Mouse (Mus musculus): Measurements from ENCODE around the gene Ccl5. TPM values are rescaled to one million over a fixed set of nuclear protein-coding genes. Genes with fewer than 3 reads are reported as not detected.
A peak's percentile ranks its signal among the peaks of the same experiment; 100 is the strongest.

Gene Ccl5
- polyA plus RNA-seq, 1 experiment from 2014 or later, result 1.8 TPM

DNA sequence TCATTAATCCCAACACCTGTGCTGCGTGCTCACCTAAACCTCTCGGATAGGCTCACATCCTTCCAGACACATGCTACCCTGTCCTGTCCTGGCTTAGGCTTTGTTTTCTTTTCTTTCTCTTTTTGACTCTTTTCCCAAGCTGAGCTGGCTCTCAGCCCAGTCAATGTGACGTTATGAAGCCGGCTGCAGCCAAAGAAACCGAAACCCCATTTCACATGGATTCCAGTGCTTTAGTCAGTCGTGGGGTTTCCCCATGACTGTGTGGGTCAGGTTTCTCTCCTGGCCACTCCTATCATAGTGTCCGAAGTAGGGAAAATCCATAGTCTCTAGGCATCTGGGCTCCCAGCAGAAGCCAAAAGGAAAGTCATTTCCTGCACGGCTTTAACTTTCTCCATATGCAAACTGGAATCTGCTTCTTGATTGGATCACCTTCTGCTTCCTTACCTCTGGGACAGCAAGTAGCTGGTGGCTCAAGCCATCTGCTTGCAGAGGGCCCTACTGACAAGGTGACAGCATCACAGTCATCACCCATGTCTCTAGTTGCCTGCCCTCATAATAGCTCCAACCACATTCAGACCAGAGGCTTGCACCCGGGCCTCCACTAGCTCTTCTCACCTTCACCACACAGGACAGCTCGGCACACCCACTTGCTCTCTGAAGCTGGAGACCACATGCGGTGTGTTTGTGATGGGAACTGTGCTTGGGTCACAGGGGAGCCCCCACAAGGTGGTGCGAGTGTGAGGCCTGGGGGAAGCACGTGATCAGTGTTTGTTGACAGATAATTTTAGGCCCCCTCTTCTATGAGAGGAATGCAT, 4.5 kb upstream of the Ccl5 start:
- H3K27ac ChIP-seq (ENCODE audit: low read depth, low read length), result no peak overlapping the region
- H3K4me1 ChIP-seq (replicated peaks; ENCODE audit: control insufficient read depth, insufficient read depth, low read length), result no peaks in the 10 kb centered on the region
- no peak for ATAC-seq
- TF ChIP-seq CTCF (IDR thresholded peaks at IDR 0.05; ENCODE audit: low read depth), result no peak
- no peaks in the 10 kb centered on the region for H3K36me3 ChIP-seq (ENCODE audit: control insufficient read depth, insufficient read depth)
- peak overlapping the region; percentile 43 for H3K4me2 ChIP-seq (replicated peaks; ENCODE audit: low read depth)
- H3K27me3 ChIP-seq (replicated peaks; ENCODE audit: control insufficient read depth, insufficient read depth, low read length), result no peaks in the 10 kb centered on the region
- H3K9ac ChIP-seq (ENCODE audit: low read depth, low read length), result no peak overlapping the region
- no peaks in the 10 kb centered on the region for H3K9me3 ChIP-seq (ENCODE audit: control insufficient read depth)
- no peak overlapping the region for H3K4me3 ChIP-seq (ENCODE audit: low read depth, low read length)
- WGBS, result 44% methylated on average over 13 of the region's 13 CpGs

DNA sequence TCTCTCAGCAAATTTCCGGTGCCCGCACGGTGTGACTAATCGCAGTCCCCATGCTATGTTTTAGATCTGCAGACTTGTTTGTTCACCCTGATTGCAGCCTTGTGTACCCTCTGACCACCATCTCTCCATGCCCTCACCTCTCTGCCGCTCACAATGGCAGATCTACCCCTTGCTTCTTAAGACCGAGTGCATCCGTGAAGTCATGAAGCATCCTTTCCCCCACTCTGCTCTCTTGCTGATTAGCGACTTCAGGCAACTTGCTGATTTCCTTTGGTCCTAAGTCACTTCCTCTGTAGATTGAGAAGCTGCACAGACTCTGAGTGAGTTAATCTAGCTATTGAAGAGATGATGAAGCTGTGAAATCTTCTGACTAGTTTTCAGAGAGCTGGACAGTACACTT, 3.8 kb upstream of the Ccl5 start:
- no peak overlapping the region for H3K27ac ChIP-seq (ENCODE audit: low read depth, low read length)
- ATAC-seq, result no peak
- no peaks in the 10 kb centered on the region for H3K4me1 ChIP-seq (replicated peaks; ENCODE audit: control insufficient read depth, insufficient read depth, low read length)
- no peak overlapping the region for H3K9ac ChIP-seq (ENCODE audit: low read depth, low read length)
- H3K9me3 ChIP-seq (ENCODE audit: control insufficient read depth), result no peaks in the 10 kb centered on the region
- no peaks in the 10 kb centered on the region for H3K36me3 ChIP-seq (ENCODE audit: control insufficient read depth, insufficient read depth)
- TF ChIP-seq CTCF (IDR thresholded peaks at IDR 0.05; ENCODE audit: low read depth), result no peak
- no peak overlapping the region for H3K4me3 ChIP-seq (ENCODE audit: low read depth, low read length)
- 74% methylated on average over 8 of the region's 8 CpGs for WGBS
- H3K27me3 ChIP-seq (replicated peaks; ENCODE audit: control insufficient read depth, insufficient read depth, low read length), result no peaks in the 10 kb centered on the region
- H3K4me2 ChIP-seq (replicated peaks; ENCODE audit: low read depth), result peak overlapping the region; percentile 43; the same call in 1 of the 2 replicates

DNA sequence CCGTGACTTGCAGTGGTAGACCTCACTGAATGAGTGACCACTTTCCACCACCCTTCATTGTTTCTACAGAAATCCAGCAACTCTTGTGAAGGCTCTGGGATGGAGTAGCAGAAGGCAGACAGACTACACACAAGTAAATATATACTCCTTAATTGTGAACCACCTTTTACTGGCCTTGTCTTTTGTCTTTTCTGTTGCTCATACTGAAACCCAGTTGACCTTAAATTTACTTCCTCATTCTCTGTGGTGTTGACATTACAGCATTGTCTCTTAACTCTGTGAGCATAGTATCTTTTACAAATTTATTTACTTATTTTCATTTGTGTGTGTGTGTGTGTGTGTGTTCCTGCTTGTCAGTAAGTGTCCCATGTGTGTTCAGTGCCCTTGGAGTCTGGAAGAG, 2.9 kb upstream of the Ccl5 start:
- Histone ChIP-seq H3K36me3 (ENCODE audit: control insufficient read depth, insufficient read depth) (no peaks in the 10 kb centered on the region), H3K27me3 (replicated peaks; ENCODE audit: control insufficient read depth, insufficient read depth, low read length) (no peaks in the 10 kb centered on the region), H3K9ac (ENCODE audit: low read depth, low read length) (no peak overlapping the region), H3K9me3 (ENCODE audit: control insufficient read depth) (no peaks in the 10 kb centered on the region), H3K4me3 (ENCODE audit: low read depth, low read length) (no peak overlapping the region), H3K4me2 (replicated peaks; ENCODE audit: low read depth) (no peak overlapping the region), H3K27ac (ENCODE audit: low read depth, low read length) (no peak overlapping the region), H3K4me1 (replicated peaks; ENCODE audit: control insufficient read depth, insufficient read depth, low read length) (no peaks in the 10 kb centered on the region)
- no peak for TF ChIP-seq CTCF (IDR thresholded peaks at IDR 0.05; ENCODE audit: low read depth)
- WGBS, result 100% methylated on average over 1 of the region's 1 CpGs
- ATAC-seq, result no peak

DNA sequence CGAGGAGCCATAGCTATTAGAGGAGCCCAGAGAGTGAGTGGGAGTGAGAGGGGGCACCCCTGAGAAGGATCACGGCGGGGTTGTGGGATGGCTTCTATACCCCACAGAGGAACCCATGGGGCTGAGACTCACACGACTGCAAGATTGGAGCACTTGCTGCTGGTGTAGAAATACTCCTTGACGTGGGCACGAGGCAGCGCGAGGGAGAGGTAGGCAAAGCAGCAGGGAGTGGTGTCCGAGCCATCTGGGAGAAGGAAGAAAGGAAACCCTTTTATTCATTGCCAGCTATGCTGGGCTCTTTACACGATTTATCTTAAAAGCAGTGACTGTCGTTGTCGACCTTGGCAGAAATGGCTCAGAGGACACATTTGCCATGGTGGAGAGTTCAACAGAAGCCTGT, 1.3 kb downstream of the Ccl5 start:
- Histone ChIP-seq H3K4me3 (ENCODE audit: low read depth, low read length) (no peak overlapping the region), H3K9me3 (ENCODE audit: control insufficient read depth) (no peaks in the 10 kb centered on the region), H3K27me3 (replicated peaks; ENCODE audit: control insufficient read depth, insufficient read depth, low read length) (no peaks in the 10 kb centered on the region), H3K36me3 (ENCODE audit: control insufficient read depth, insufficient read depth) (no peaks in the 10 kb centered on the region), H3K27ac (ENCODE audit: low read depth, low read length) (no peak overlapping the region), H3K4me2 (replicated peaks; ENCODE audit: low read depth) (no peak overlapping the region), H3K4me1 (replicated peaks; ENCODE audit: control insufficient read depth, insufficient read depth, low read length) (no peaks in the 10 kb centered on the region), H3K9ac (ENCODE audit: low read depth, low read length) (no peak overlapping the region)
- TF ChIP-seq CTCF (IDR thresholded peaks at IDR 0.05; ENCODE audit: low read depth), result no peak
- no peak for ATAC-seq
- 79% methylated on average over 12 of the region's 12 CpGs for WGBS

DNA sequence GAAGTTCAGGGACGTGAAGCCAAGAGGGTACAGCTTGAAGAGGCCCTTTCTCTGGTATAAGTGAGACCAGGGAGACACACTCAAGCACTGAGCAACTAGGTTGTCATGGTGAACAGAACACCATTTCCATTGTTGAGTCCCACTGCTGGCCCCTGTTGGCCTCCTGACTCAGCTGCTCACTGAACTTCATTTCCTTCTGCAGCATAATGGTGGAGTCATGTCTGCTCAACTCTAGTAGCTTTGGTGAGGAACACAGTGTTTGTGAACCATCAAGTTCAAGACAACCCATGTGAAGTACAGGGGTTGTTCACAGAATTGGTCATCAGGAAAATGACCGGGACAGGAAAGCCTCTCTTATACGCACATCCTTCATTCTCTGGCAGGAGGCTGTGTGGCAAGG, 8.2 kb downstream of the Ccl5 start, which contains the start of gene Heatr9:
Heatr9 (minus strand) TSS at position 101 of the 400 bp plus-strand sequence.
- ATAC-seq, result no peak
- Histone ChIP-seq H3K4me2 (replicated peaks; ENCODE audit: low read depth) (no peak within 1 kb of the TSS), H3K27me3 (replicated peaks; ENCODE audit: control insufficient read depth, insufficient read depth, low read length) (no peaks in the 10 kb centered on the region), H3K9me3 (ENCODE audit: control insufficient read depth) (no peaks in the 10 kb centered on the region), H3K9ac (ENCODE audit: low read depth, low read length) (no peak within 1 kb of the TSS), H3K36me3 (ENCODE audit: control insufficient read depth, insufficient read depth) (no peaks in the 10 kb centered on the region), H3K4me3 (ENCODE audit: low read depth, low read length) (no peak within 1 kb of the TSS), H3K4me1 (replicated peaks; ENCODE audit: control insufficient read depth, insufficient read depth, low read length) (no peaks in the 10 kb centered on the region), H3K27ac (ENCODE audit: low read depth, low read length) (no peak within 1 kb of the TSS)
- TF ChIP-seq CTCF (IDR thresholded peaks at IDR 0.05; ENCODE audit: low read depth), result no peak
- 81% methylated on average over 3 of the region's 3 CpGs for WGBS

DNA sequence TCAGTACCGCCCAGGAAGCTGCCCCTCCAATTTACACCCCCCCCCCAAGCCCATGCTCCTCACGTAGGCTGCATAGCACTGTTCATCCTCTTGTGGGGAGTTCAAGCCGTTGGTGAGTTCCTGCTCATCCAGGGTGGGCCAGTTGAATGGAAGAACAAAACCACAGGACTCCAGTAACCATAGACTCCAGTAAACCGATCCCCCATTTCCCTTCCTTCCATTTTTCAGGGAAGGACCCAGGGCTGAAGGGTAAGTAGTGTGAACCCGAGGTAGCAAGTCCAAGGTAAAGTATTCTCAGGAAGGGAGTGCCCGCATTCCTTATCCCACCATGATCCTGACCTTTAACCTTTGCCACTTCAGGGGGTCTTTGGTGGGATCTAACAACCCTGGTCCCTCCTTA, 11.9 kb downstream of the Ccl5 start:
- H3K4me2 ChIP-seq (replicated peaks; ENCODE audit: low read depth), result no peak overlapping the region
- WGBS, result 75% methylated on average over 6 of the region's 6 CpGs
- ATAC-seq, result no peak

More for the DNA sequence above, 11.9 kb downstream of the Ccl5 start:
- H3K36me3 ChIP-seq (ENCODE audit: control insufficient read depth, insufficient read depth), result no peaks in the 10 kb centered on the region
- no peaks in the 10 kb centered on the region for H3K4me1 ChIP-seq (replicated peaks; ENCODE audit: control insufficient read depth, insufficient read depth, low read length)
- no peaks in the 10 kb centered on the region for H3K27me3 ChIP-seq (replicated peaks; ENCODE audit: control insufficient read depth, insufficient read depth, low read length)
- no peak overlapping the region for H3K9ac ChIP-seq (ENCODE audit: low read depth, low read length)
- no peaks in the 10 kb centered on the region for H3K9me3 ChIP-seq (ENCODE audit: control insufficient read depth)
- no peak overlapping the region for H3K4me3 ChIP-seq (ENCODE audit: low read depth, low read length)
- TF ChIP-seq CTCF (IDR thresholded peaks at IDR 0.05; ENCODE audit: low read depth), result no peak
- H3K27ac ChIP-seq (ENCODE audit: low read depth, low read length), result no peak overlapping the region
